Mouse (Mus musculus): ENCODE measurements around the gene Axl.

- TF ChIP-seq GATA1 (IDR thresholded peaks at IDR 0.05; ENCODE audit: borderline replicate concordance, low read length): no peak
- TF ChIP-seq FLI1 (IDR thresholded peaks at IDR 0.05; ENCODE audit: low read length): no peak
Measured at GRCm38 (mm10) chr7:25804792-25805191, 16.3 kb upstream of the Axl start.
